Mouse (Mus musculus): Measurements from ENCODE around the gene Sfta2. TPM values are rescaled to one million over a fixed set of nuclear protein-coding genes. Genes with fewer than 3 reads are reported as not detected.

The Sfta2 gene
- total and polyA plus RNA-seq, 3 experiments = not detected

- DNase-seq (ENCODE audit: low read depth, low spot score) = no peak
- Histone ChIP-seq H3K9ac (ENCODE audit: control insufficient read depth, low read depth, low read length, poor library complexity, severe bottlenecking) (no peak overlapping the region), H3K27me3 (ENCODE audit: control insufficient read depth in 1 of 2, insufficient read depth in 2 of 2, low read length in 2 of 2) (no peaks in the 10 kb centered on the region), H3K79me2 (ENCODE audit: control insufficient read depth, insufficient read depth, low read length, poor library complexity) (no peaks in the 10 kb centered on the region), H3K4me3 (ENCODE audit: control insufficient read depth in 1 of 2, insufficient read depth in 1 of 2, low read depth in 2 of 2, low read length in 2 of 2) (no peak overlapping the region), H3K4me1 (ENCODE audit: control insufficient read depth in 1 of 2, insufficient read depth in 2 of 2, low read length in 2 of 2) (no peaks in the 10 kb centered on the region), H3K9me3 (replicated peaks; ENCODE audit: insufficient read depth, low read length) (no peaks in the 10 kb centered on the region), H3K27ac (ENCODE audit: control insufficient read depth, low read depth, low read length) (no peak overlapping the region), H3K36me3 (ENCODE audit: control insufficient read depth in 1 of 2, insufficient read depth in 2 of 2, low read length in 2 of 2) (no peaks in the 10 kb centered on the region)
- TF ChIP-seq HCFC1 (IDR thresholded peaks at IDR 0.05; ENCODE audit: low read depth, low read length) (no peak), TCF12 (IDR thresholded peaks at IDR 0.05; ENCODE audit: low read depth, low read length) (no peak), KAT2A (conservative IDR thresholded peaks at IDR 0.05; ENCODE audit: low read depth, low read length) (no peak), CTCF (IDR thresholded peaks at IDR 0.05 in 2 of 3, conservative IDR thresholded peaks at IDR 0.05 in 1 of 3; ENCODE audit: control insufficient read depth in 1 of 3, insufficient read depth in 1 of 3, low read depth in 2 of 3, low read length in 3 of 3, poor library complexity in 1 of 3, severe bottlenecking in 1 of 3) (peak in 1 of 3 experiments; percentile 10; a peak in 1 of 6 replicates), ETS1 (IDR thresholded peaks at IDR 0.05; ENCODE audit: low read depth, low read length) (no peak), MAZ (IDR thresholded peaks at IDR 0.05; ENCODE audit: low read depth, low read length) (no peak), TBP (IDR thresholded peaks at IDR 0.05; ENCODE audit: low read depth, low read length) (no peak), SMC3 (IDR thresholded peaks at IDR 0.05; ENCODE audit: low read depth, low read length) (0 out of 2 replicates have a peak, but pooled peaks have one; percentile 2)
Measured at GRCm38 (mm10) chr17:35688347-35689175, 87.2 kb downstream of the Sfta2 start.

- no peak for DNase-seq (ENCODE audit: low read depth, low spot score)
- Histone ChIP-seq H3K4me3 (ENCODE audit: control insufficient read depth in 1 of 2, insufficient read depth in 1 of 2, low read depth in 2 of 2, low read length in 2 of 2) (no peak overlapping the region), H3K9ac (ENCODE audit: control insufficient read depth, low read depth, low read length, poor library complexity, severe bottlenecking) (no peak overlapping the region), H3K9me3 (replicated peaks; ENCODE audit: insufficient read depth, low read length) (no peaks in the 10 kb centered on the region), H3K27ac (ENCODE audit: control insufficient read depth, low read depth, low read length) (no peak overlapping the region), H3K4me1 (ENCODE audit: control insufficient read depth in 1 of 2, insufficient read depth in 2 of 2, low read length in 2 of 2) (no peaks in the 10 kb centered on the region), H3K27me3 (ENCODE audit: control insufficient read depth in 1 of 2, insufficient read depth in 2 of 2, low read length in 2 of 2) (no peaks in the 10 kb centered on the region), H3K36me3 (ENCODE audit: control insufficient read depth in 1 of 2, insufficient read depth in 2 of 2, low read length in 2 of 2) (no peaks in the 10 kb centered on the region), H3K79me2 (ENCODE audit: control insufficient read depth, insufficient read depth, low read length, poor library complexity) (no peaks in the 10 kb centered on the region)
- no peak for TF ChIP-seq USF2 (IDR thresholded peaks at IDR 0.05; ENCODE audit: borderline replicate concordance in 1 of 2, insufficient read depth in 1 of 2, low read depth in 1 of 2, low read length in 2 of 2)
- no peak for TF ChIP-seq MYC (IDR thresholded peaks at IDR 0.05; ENCODE audit: low read depth, low read length)
- TF ChIP-seq JUND (IDR thresholded peaks at IDR 0.05; ENCODE audit: low read depth, low read length) = no peak
- no peak for TF ChIP-seq POLR2AphosphoS5 (IDR thresholded peaks at IDR 0.05; ENCODE audit: borderline replicate concordance, low read depth, low read length)
Measured at GRCm38 (mm10) chr17:35689936-35690645, 88.7 kb downstream of the Sfta2 start.
